Mouse (Mus musculus) activated CD4-positive, CD25-positive, alpha-beta regulatory T cell, adult 4 months (primary cell): ENCODE measurements at regions not wholly inside any gene's neighbourhood (a gene's known extent, or its start where the extent isn't known, plus 50 kb on each side); places are given as distances from the start of the nearest gene placed in this dataset.

Source experiments
- ATAC-seq: one replicate; pipeline ENCODE4 v1.8.0; 2017

DNA sequence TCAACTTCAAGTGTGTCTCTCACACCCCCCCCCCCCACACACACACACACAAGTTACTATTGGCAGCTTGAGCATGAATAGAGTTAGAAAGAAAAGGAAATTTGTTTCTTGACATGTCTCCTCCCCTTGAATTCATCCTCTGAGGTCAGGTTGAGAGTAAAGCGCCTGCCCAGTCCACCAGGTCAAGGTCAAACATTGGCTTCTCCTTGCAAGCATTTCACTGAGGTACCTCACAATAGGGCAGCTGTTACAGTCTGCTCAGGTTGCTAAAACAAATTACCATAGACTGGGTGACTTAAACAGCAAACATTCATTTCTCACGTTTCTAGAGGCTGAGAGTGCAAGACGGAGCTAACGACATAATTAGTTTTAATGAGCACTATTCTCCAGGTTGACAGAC lies 344.2 kb downstream of the Galc start:
- no peak for ATAC-seq

DNA sequence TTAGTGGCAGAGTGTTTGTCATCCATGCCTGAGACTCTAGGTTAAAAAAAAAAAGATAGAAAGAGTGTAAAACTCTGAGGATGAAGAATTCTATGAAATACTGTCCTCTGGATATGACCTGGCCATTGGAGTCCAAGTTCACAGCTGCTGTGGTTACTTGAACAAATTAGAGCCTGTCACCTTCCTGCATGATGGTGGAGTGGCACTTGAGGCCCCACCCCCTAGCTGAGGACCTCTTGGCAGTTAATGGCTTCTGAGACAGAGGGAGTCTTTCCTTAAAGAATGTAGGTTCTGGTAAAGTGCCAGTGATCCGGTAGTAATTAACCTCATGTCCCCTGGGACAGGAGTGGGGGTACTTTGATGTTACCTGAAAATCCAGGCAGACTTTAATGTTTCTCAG lies 346.5 kb downstream of the Galc start:
- ATAC-seq, result no peak

DNA sequence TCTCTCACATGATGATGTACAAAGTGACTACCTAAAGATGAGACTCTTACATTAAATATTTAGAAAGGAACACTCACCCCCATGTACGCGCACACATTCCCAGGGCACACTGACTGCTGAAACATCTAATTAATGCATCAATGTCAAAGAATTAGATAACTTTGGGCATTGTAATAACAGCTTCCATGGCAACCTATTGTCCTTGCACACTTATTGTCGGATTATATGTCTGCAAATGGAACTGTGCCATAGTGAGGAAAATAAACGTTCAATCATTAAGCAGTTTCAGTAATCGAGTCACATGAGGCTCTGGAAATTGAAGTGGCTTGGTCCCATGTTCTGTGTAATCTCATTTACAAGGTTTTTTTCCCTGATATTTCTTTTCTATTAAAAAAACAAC lies 360.0 kb downstream of the Galc start:
- ATAC-seq, result no peak

DNA sequence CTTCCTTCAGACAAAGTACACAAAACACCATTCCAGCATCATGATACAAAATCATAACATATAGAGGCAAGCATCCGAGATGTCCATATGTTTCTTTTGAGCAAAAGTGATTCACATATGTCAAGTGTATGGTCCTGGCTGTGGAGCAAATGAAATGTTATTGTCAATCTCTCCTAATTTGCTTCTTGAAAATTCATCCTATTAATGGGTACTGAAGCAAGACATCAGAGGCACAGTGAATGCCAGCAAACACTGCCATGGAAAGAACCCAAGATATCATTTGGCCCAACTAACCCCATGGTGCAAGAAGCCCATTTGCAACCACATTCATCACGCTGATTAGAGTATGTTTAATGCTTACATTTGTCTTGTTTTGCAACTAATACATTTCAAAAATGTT lies 361.1 kb downstream of the Galc start:
- ATAC-seq, result no peak

DNA sequence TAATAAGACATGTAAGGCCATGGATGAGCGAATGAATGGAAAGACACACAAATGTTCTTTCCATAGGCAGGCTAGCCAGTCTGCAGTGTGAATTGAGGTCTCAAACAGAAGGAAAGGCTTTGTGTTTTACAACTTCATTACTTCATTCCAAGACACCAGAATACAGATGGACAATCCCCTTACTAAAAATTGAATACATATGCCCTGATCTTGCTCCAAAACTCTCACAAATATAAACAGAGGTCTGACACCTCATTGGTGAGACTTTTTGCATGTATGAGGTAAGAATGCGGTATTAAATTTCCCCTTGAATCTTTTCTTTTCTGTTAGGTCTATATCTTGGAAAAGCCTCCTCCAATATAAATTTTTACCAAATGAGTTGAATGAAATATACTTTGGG lies 363.3 kb downstream of the Galc start:
- no peak for ATAC-seq

DNA sequence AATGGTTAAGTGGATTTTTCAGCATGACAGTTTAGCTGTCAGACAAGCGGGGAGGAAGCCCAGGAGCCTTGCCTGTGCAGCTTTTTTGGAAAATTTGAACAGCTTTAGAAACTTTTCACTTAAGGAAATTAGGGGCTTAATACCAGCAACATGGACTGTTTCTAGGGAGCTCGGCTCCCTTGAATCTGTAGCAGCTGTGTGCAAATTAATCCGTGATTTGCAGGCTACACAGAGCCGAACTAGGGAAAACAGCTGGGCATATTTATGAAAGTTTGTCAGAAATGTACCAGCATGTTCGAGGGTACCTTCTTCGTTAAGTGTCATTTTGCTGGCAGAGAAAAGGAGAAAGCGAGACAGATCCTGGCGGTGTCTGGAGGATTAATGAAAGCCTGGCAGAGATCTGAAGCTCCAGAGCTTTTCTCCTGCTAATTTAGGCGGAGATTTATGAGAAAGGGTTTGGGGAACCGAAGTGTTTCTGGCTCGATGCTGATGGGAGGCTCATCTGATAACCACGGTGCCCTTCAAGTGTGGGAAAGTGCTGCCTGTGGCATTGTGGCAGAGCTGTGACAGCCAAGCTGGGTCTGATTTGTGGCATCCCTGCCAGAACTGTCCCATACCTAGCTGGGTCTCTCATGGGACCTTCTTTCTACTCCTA lies 370.3 kb downstream of the Galc start:
- no peak for ATAC-seq

DNA sequence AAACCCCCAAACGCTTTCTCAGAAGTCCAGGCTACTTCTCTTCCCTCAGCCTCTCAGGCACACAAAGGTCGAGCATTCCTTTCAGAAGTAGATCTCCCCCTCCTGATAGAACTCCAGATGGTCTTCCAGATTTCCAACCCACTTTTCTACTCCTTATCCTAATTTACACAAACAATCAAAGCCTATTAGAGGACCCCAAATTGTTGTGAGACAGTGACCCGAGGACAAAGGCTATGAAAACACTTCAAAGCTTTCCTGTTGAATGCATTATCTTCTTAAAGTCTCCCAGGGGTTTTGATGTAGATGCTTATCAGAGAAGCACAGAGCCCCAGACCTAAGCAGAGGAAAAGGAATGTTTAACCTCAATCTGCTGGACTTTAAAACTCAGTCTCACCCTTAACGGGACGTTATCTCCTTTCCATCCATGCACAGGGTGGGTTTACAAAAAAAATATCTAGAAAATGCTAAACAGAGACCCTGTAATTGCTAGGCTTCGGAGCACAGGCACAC lies 370.9 kb downstream of the Galc start:
- ATAC-seq, result no peak

DNA sequence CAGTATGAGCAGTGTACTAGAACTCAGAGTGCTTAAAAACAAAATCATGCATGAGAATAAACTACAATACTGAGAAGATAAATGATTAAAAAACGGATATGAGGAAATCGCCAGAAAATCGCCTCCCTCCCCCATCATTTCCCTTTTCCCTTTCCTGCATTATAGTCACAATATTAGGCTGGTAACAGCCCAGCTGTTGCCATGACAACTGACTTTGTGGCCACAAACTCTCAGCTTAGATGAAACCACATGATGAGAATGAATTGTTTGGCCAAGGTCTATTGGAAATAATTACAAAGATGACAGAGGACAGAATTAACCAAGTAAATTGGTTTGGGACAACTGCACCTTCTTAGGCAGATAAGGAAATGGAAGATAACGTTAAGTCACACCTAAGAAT lies 376.8 kb downstream of the Galc start:
- no peak for ATAC-seq

DNA sequence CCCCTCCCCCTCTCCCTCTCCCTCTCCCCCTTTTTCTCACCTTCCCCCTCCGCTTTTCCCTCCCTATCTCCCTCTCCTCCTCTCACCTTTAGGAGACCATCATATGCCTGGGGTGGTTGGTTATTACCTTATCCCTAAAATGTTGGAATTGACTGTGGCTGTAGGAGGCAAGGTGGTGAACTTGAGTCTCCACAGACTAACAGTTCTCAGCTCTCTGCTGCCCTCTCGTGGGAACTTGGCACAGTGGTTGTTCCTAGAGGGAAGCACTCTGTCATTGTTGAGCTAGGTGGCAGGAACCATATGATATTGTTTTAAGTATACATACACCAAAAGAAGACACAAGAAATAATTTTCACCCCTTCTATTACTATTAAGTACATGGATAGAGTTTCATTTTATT lies 386.9 kb downstream of the Galc start:
- peak; percentile 36 for ATAC-seq

DNA sequence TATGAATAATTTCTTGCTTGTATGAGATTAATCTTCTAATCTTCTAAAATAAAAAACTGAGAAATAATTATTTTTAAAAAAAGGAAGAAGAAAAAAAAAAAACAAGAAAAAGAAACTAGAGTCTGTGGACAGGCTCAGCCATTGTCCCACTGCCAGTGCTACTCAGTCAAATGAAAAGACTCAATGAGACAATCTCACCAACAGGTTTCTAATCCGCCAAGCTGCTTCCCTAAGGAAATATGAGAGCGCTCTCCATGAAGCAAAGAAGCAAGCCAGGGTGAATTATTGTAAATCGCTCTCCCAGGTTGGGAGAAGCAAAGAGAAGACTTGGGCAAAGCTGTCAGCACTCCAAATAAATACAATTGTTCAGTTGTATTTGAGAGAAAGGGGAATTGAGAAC lies 396.3 kb downstream of the Galc start:
- no peak for ATAC-seq

DNA sequence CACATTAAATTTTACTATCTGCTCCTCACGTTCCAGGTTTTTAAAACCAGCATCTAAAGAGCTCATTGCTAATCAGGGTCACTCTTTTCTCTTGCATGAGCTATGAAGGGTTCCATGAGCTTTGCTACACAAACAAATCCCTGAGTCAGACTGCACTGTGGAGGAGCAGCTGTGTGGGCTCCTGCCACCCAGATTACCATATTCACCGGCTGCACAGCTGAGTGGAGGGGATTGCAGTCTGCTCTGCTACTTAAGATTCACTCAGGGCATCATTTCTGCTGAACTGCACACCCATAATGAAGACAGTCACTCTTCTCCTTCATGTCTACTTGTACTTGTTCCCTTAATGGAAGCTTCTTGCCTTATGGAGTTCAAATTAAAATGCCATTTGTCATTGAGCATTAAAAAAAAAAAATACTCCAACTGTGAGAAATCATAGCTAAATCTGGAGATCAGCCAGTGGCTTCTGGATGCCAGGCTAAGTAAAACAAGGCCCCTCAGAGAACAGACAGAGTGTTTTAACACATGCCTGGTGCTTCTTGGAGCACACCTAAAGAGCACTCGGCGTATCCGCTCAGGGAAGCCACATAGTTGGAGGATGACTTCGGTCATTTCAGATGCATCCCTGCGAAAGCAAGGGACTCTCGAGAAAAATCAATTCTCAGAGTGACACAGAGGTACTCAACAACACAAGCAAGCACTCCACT lies 422.9 kb downstream of the Galc start:
- no peak for ATAC-seq

DNA sequence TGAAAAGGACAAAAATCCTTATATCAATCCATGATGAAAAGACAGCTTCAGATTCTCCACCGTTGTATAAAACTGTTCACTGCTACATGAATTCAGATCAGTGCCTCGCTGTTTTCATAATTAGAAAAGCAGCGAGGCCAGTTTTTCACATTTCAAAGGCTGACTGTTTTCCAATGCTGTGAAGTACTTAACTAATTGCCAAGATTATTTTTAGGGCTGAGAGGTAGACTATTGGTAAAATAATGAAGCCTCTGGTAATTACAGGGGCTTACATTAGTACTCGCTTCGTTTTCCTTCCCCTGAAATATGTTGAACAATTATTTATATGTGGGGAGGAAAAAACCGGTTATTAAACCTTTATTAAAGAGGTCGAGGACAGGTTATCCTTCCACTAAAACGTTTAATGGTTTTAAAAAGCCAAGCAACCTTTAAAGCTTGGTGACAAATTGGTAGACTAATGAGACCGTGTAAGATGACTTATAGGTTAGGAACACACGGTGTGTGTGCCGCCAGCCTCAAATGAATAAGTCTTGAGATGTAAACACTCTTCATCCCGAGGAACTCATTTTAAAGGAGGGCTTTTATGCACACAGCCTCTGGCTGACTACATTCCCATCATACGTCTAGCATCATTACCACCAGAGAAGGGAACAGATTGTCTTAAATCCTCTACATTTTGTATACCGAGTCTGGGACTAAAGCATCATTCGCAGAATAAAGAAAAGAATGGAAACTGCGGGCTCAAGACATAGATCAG lies 465.7 kb downstream of the Galc start:
- ATAC-seq, result no peak

DNA sequence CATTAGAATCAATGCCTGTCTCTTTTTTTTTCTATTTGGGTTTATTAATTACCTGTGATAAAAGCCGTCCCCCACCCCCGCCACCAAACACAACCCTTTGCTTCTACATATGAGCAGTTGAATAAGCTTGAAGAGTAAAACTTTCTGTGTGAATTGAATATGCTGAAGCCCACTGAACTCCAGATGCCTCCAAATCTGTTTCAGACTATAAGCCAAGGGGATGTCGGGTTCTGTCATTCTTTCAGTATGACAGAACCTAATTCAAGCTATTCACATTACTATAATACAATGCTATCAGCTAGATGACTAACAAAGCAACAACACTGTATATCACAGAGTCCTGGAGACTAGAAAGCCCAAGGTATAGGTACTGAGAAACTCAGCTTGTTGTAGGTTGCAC lies 475.8 kb downstream of the Galc start:
- no peak for ATAC-seq

DNA sequence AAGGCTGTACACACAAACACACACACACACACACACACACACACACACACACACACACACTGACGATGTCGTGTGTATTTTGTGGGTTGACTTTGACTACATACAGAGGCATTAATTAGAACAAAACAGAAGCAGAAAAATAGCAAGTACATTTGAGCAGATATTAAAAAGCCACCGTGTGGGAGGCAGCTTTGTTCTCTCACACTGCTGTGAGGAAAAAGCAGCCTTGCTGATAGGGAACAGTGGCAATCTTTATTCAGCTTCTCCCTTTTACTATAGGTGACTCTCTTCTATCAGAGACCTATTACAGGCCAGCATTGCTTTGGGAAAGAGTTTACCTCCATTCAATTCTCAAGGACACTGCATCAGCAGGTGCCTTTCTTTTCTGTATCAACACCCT lies 500.1 kb downstream of the Galc start:
- no peak for ATAC-seq

DNA sequence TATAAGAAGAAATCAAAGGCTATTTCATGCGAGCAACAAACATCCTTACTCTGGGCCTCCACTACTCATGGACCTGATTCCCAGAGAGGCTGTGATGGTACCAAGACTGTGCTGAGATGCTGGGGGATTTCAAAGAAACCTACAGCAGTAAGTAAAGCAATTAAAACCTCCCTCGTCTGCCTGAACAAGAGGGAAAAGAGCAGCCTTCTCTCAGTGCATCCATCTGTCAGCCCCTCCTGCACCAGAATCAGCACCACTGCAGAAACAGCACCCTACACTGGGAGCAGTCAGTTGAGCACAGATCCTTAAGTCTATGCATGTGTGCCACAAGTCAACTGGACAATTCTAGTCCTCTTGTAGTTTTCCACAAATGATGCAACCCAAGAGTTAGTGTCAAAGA lies 500.6 kb downstream of the Galc start:
- ATAC-seq, result no peak

DNA sequence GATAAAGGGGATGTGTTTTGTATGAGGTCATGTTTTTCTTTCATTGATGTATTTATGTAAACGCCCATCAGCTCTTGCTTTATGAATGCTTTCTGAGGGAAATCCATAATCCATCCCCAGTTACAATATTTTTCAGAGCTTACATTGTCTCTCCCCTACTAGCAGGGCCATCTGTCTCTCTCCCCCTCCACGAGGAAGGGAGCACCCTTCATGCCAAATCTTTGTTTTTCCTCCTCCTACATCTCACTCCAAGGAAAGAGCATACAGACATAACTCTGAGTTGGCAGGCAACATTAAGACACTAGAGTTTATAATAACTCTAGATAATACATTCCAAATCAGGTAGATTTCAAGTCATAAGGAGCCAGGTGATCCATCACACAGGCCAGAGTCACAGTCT lies 509.1 kb downstream of the Galc start:
- ATAC-seq, result no peak

DNA sequence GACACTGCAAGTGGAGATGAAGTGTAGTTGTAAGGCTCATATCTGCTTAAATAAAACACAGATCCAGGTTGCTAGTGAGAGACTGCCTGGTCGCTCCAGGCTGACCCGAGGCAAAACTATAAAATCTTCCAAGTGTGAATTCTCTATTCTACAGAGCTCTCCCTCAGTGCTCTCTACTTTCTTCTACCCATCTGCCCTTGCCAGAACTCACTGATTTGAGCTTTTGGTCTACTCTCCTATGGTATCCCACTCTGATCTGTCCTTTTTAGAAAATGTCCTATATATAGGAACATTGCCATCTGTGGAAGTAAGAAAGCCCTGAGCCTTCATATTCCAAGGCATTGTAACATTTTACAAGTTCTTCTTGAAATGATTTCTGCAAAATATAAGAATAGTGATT lies 518.3 kb downstream of the Galc start:
- no peak for ATAC-seq

DNA sequence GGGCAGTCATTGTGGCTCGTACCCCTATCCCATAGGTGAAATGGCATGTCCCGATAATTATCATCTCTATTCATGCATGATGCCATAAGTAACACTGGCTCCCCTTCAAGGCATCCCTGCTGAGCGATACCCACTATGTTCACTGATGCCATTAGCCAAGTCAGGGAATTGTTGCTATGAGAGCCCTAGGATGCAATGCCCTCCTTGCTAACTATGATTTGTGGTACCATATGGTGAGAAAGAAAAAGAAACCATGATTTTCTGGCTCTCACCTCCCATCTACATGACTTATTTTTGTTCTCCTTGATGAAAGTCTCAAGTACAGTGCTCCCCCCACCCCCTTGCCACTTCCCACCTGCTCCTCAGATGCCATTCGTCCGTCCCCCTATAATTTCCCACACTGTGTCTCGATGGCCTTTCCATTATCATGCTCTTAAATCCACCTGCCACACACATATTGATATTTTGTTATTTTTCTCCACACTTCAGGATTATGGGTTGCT lies 527.1 kb downstream of the Galc start:
- no peak for ATAC-seq

DNA sequence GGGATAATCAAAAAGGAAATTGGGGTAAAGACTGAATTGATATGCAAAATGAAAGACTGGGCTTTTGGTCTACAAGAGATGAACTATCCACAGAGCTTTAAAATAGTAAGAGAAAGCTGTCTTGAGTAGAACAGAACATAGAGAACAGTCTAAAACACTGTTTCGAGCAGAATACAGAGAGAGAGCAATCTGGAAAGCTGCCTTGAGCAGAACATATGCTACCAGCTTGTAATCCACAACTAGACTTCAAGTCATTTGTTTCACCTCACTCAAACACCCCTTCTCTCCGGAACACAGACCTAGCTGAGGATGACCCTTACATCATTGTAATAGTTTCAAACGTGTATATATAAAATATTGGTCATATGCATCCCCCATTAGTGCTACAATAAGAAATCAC lies 538.7 kb downstream of the Galc start:
- no peak for ATAC-seq

DNA sequence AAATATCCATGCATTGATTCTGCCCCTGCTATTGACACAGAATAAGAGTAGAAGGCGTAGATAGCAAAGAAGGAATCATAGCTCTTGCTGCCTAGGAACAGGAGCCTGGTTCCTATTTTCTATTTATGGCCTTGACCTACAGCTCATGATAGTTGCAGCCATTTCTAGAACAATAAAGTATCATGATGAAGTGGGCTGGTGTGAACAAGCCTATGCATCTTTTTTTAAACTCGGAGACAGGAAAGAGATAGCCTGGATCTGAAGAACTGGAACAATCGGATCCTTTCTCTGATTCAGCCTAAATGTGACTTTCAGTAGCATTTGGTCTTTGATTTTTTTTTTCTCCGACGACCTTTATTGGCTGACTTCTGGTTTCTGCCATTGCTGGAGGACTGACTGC lies 541.4 kb downstream of the Galc start:
- ATAC-seq, result no peak
